Mouse (Mus musculus) subcutaneous adipose tissue, adult 2 months (tissue): ENCODE results near the gene Btbd16. TPM values are rescaled to one million over a fixed set of nuclear protein-coding genes. Genes with fewer than 3 reads are reported as not detected.

Experiments used
- polyA plus RNA-seq: library from polyadenylated mRNA; depleted of rRNA; stranded (reverse); fragments of >200 nt; gene quantifications from 2 replicates; pipeline ENCODE4 v1.2.3, GENCODE M21; 2012; ENCODE audit warnings: low replicate concordance; rRNA removed

Btbd16 gene
- not detected in 2 replicates for polyA plus RNA-seq

DNA sequence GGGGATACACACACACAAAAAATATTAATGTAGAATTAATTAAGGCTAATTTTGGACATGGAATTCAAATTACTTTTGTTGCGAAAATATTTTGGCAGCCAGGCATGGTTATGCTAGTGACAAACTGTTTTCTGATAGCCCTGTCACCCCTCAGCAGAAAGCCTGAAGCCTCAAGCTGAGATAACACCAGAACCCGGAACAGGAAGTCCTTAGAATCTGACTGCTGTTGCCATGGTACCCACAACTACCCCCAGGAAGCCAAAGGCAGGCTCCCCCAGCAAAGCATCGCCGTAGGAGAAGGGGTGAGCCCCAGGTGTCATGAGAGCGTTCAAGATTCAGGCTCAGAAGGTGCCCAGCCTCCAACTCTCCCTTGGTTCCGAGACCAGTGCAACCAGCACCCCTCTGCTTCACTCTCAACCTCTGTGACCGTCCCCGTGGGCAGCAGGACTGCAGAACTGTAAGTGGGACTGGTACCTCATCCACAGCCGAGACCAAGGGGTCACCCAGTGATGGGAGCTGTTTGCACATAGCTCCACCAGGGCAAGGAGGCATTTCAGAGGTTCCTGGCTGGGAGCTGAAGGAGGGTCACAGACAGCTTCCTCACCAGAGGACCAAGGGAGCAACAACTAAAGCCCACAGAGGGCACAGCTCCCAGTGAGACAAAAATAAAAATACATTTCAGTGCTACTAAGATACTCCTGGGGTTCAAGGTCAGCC lies at the start of gene Btbd16:
Btbd16 (plus strand) TSS at position 156 of the 717 bp plus-strand sequence.

DNA sequence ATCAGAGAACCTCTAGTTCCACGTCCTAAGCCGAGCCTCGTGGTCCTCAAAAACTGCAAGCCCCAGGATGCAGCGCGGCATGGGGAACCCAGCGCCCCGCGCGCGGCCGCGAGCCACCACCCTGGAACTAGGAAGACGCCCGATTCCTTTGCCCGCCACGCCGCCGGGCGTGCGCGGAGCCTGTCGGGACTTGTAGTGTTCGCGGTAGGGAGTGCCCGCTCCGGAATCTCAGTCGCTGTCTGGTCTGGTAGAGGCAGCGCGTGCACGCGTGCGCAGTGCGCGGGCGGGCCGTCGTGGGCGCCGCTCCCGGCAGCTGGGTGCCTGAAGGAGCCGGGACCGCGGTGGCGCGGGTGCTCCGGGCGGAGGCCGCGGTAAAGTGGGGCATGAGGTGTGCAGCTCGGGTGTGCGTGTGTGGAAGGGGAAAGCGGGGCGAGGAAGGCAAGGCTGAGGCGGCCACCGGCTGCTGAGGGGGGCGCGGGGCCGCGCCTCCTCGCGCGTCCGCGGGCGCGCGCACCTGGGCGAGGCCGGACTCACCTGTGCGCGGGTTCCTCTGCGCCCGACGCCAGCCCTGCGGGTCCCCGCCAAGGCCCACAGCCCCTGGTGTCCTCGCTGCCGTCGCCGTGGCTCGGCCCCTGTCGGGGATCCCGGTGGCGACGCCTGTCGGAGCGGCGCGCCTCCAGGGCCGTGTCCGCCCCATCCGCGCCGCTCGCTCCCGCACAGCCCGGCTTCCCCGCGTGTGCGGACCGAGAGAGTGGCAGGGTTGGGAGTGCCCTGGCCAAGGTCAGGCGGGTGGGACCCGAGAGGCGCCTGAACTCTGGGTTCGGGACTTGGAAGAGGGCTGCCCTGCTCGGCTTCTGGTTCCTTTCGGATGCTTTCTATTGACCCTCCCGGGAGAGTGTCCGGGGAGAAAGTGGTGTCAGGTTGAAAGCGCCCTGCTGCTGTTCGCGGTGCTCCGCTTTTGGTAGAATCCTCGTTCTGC lies 92.0 kb downstream of the Btbd16 start, which contains the start of gene Plekha1:
Plekha1 (plus strand) TSS at position 144 of the 979 bp plus-strand sequence.

Other genes with a start within 250 kb of the Btbd16 start
- 23.4 and 51.3 TPM in 2 replicates for gene Nsmce4a, start 201.0 kb upstream of the Btbd16 start, polyA plus RNA-seq
- 41.5 and 58.7 TPM in 2 replicates for gene Tacc2, start 196.6 kb upstream of the Btbd16 start, polyA plus RNA-seq
- gene Plekha1, start 91.7 kb downstream of the Btbd16 start, polyA plus RNA-seq: 39.8 and 42.1 TPM in 2 replicates
- 204 and 239 TPM in 2 replicates for gene Htra1, start 162.0 kb downstream of the Btbd16 start, polyA plus RNA-seq